Mouse (Mus musculus): ENCODE results near the gene C1rl. TPM values are rescaled to one million over a fixed set of nuclear protein-coding genes. Genes with fewer than 3 reads are reported as not detected.
"Not testable (repeated sequence)": the region's sequence is repeated elsewhere in the genome, so short reads cannot be mapped to it uniquely, and the experiment has no call there.

C1rl gene
- polyA plus RNA-seq, 1 experiment from 2014 or later, result 0.72 TPM

GRCm38 (mm10) chr6:124509192-124509591 is 16.3 kb downstream of the C1rl start:
- H3K27me3 ChIP-seq; H3K36me3 ChIP-seq; ATAC-seq (ENCODE audit: insufficient number of reproducible peaks, insufficient read depth, low FRiP score, low TSS enrichment, low read depth); H3K4me1 ChIP-seq; H3K4me2 ChIP-seq; H3K9ac ChIP-seq; H3K27ac ChIP-seq; H3K9me3 ChIP-seq; H3K4me3 ChIP-seq: not testable (repeated sequence)
- 72% methylated on average over 5 of the region's 5 CpGs for WGBS

- H3K27me3 ChIP-seq, result no peaks in the 10 kb centered on the region
- no peak overlapping the region for H3K4me3 ChIP-seq
- H3K4me1 ChIP-seq, result no peaks in the 10 kb centered on the region
- H3K9ac ChIP-seq, result no peak overlapping the region
- no peak for ATAC-seq (ENCODE audit: insufficient number of reproducible peaks, insufficient read depth, low FRiP score, low TSS enrichment, low read depth)
- H3K36me3 ChIP-seq, result no peaks in the 10 kb centered on the region
- 62% methylated on average over 6 of the region's 6 CpGs for WGBS
- H3K27ac ChIP-seq, result no peak overlapping the region
- H3K9me3 ChIP-seq, result no peaks in the 10 kb centered on the region
- H3K4me2 ChIP-seq, result 0 out of 2 replicates have a peak overlapping the region, but pooled peaks have one; percentile 56
Observed at GRCm38 (mm10) chr6:124511936-124512335, 19.0 kb downstream of the C1rl start.

- no peaks in the 10 kb centered on the region for H3K27me3 ChIP-seq
- no peaks in the 10 kb centered on the region for H3K4me1 ChIP-seq
- H3K4me3 ChIP-seq, result peak within 1 kb of the TSS; percentile 32
- H3K9ac ChIP-seq, result no peak within 1 kb of the TSS; the same call in 1 of the 2 replicates
- no peaks in the 10 kb centered on the region for H3K36me3 ChIP-seq
- peak within 1 kb of the TSS; percentile 56 for H3K4me2 ChIP-seq
- no peak for ATAC-seq (ENCODE audit: insufficient number of reproducible peaks, insufficient read depth, low FRiP score, low TSS enrichment, low read depth)
- H3K9me3 ChIP-seq, result no peaks in the 10 kb centered on the region
- 3% methylated on average over 6 of the region's 6 CpGs for WGBS
- no peak within 1 kb of the TSS for H3K27ac ChIP-seq
Observed at GRCm38 (mm10) chr6:124512355-124512836, 19.5 kb downstream of the C1rl start, which contains the start of gene C1ra. Gene C1ra, plus strand, starts transcription at chr6:124512405.

GRCm38 (mm10) chr6:124517733-124518132 is 24.8 kb downstream of the C1rl start:
- H3K27me3 ChIP-seq; H3K9me3 ChIP-seq; H3K36me3 ChIP-seq; H3K4me3 ChIP-seq; H3K27ac ChIP-seq; H3K4me2 ChIP-seq; ATAC-seq (ENCODE audit: insufficient number of reproducible peaks, insufficient read depth, low FRiP score, low TSS enrichment, low read depth); H3K4me1 ChIP-seq; H3K9ac ChIP-seq: not testable (repeated sequence)
- WGBS, result 84% methylated on average over 4 of the region's 4 CpGs

- not testable (repeated sequence) for H3K9me3 ChIP-seq; H3K27me3 ChIP-seq; ATAC-seq (ENCODE audit: insufficient number of reproducible peaks, insufficient read depth, low FRiP score, low TSS enrichment, low read depth); H3K9ac ChIP-seq; H3K27ac ChIP-seq; H3K36me3 ChIP-seq; H3K4me1 ChIP-seq; H3K4me2 ChIP-seq; H3K4me3 ChIP-seq
- WGBS, result 70% methylated on average over 7 of the region's 7 CpGs
Observed at GRCm38 (mm10) chr6:124522082-124522481, 29.2 kb downstream of the C1rl start.

GRCm38 (mm10) chr6:124527881-124528280 is 35.0 kb downstream of the C1rl start:
- Histone ChIP-seq H3K36me3 (no peaks in the 10 kb centered on the region), H3K9me3 (no peaks in the 10 kb centered on the region), H3K9ac (no peak overlapping the region), H3K27me3 (no peaks in the 10 kb centered on the region), H3K27ac (no peak overlapping the region), H3K4me3 (no peak overlapping the region), H3K4me2 (no peak overlapping the region), H3K4me1 (no peaks in the 10 kb centered on the region)
- no peak for ATAC-seq (ENCODE audit: insufficient number of reproducible peaks, insufficient read depth, low FRiP score, low TSS enrichment, low read depth)
- 71% methylated on average over 3 of the region's 3 CpGs for WGBS

GRCm38 (mm10) chr6:124531077-124531476 is 38.2 kb downstream of the C1rl start:
- H3K27me3 ChIP-seq, result no peaks in the 10 kb centered on the region
- H3K4me1 ChIP-seq, result no peaks in the 10 kb centered on the region
- H3K9ac ChIP-seq, result no peak overlapping the region
- no peak overlapping the region for H3K4me2 ChIP-seq
- no peak overlapping the region for H3K4me3 ChIP-seq
- H3K36me3 ChIP-seq, result no peaks in the 10 kb centered on the region
- no peak overlapping the region for H3K27ac ChIP-seq
- no peaks in the 10 kb centered on the region for H3K9me3 ChIP-seq
- 83% methylated on average over 8 of the region's 8 CpGs for WGBS
- ATAC-seq (ENCODE audit: insufficient number of reproducible peaks, insufficient read depth, low FRiP score, low TSS enrichment, low read depth), result no peak

GRCm38 (mm10) chr6:124536125-124536829 is 43.4 kb downstream of the C1rl start:
- H3K36me3 ChIP-seq; H3K4me1 ChIP-seq; H3K9ac ChIP-seq; H3K27ac ChIP-seq; H3K4me2 ChIP-seq; H3K9me3 ChIP-seq; ATAC-seq (ENCODE audit: insufficient number of reproducible peaks, insufficient read depth, low FRiP score, low TSS enrichment, low read depth); H3K27me3 ChIP-seq; H3K4me3 ChIP-seq: not testable (repeated sequence)
- 86% methylated on average over 8 of the region's 8 CpGs for WGBS

GRCm38 (mm10) chr6:124541176-124541575 is 48.3 kb downstream of the C1rl start:
- not testable (repeated sequence) for ATAC-seq (ENCODE audit: insufficient number of reproducible peaks, insufficient read depth, low FRiP score, low TSS enrichment, low read depth); H3K27ac ChIP-seq; H3K36me3 ChIP-seq; H3K9ac ChIP-seq; H3K4me2 ChIP-seq; H3K9me3 ChIP-seq; H3K4me1 ChIP-seq; H3K27me3 ChIP-seq; H3K4me3 ChIP-seq
- whole genome bisulfite sequencing, result 85% methylated on average over 2 of the region's 2 CpGs

GRCm38 (mm10) chr6:124542284-124542683 is 49.4 kb downstream of the C1rl start, which contains the start of gene C1s1:
Gene C1s1, minus strand, starts transcription at chr6:124542359.
- WGBS, result 0% methylated on average over 1 of the region's 1 CpGs
- not testable (repeated sequence) for H3K4me1 ChIP-seq; H3K27me3 ChIP-seq; H3K36me3 ChIP-seq; H3K27ac ChIP-seq; H3K4me2 ChIP-seq; H3K9ac ChIP-seq; H3K4me3 ChIP-seq; H3K9me3 ChIP-seq; ATAC-seq (ENCODE audit: insufficient number of reproducible peaks, insufficient read depth, low FRiP score, low TSS enrichment, low read depth)

- H3K27ac ChIP-seq, result no peak overlapping the region
- H3K9ac ChIP-seq, result no peak overlapping the region
- no peaks in the 10 kb centered on the region for H3K9me3 ChIP-seq
- no peaks in the 10 kb centered on the region for H3K36me3 ChIP-seq
- WGBS, result 87% methylated on average over 6 of the region's 6 CpGs
- no peak overlapping the region for H3K4me3 ChIP-seq
- H3K4me2 ChIP-seq, result no peak overlapping the region
- no peaks in the 10 kb centered on the region for H3K27me3 ChIP-seq
- ATAC-seq (ENCODE audit: insufficient number of reproducible peaks, insufficient read depth, low FRiP score, low TSS enrichment, low read depth), result no peak
- no peaks in the 10 kb centered on the region for H3K4me1 ChIP-seq
Observed at GRCm38 (mm10) chr6:124544466-124544865, 51.6 kb downstream of the C1rl start.

- 69% methylated on average over 2 of the region's 2 CpGs for WGBS
- Histone ChIP-seq H3K27me3 (no peaks in the 10 kb centered on the region), H3K9ac (no peak overlapping the region), H3K4me3 (no peak overlapping the region), H3K36me3 (no peaks in the 10 kb centered on the region), H3K4me1 (no peaks in the 10 kb centered on the region), H3K27ac (no peak overlapping the region), H3K4me2 (no peak overlapping the region), H3K9me3 (no peaks in the 10 kb centered on the region)
- ATAC-seq (ENCODE audit: insufficient number of reproducible peaks, insufficient read depth, low FRiP score, low TSS enrichment, low read depth), result no peak
Observed at GRCm38 (mm10) chr6:124545425-124545824, 52.5 kb downstream of the C1rl start.

All from embryonic facial prominence, embryonic 13.5 days (tissue).